Mouse (Mus musculus): ENCODE data around the gene Rin1.

- TF ChIP-seq CTCF (IDR thresholded peaks at IDR 0.05; ENCODE audit: borderline replicate concordance, insufficient read depth, low read depth, low read length) = no peak
- TF ChIP-seq POLR2A (IDR thresholded peaks at IDR 0.05; ENCODE audit: borderline replicate concordance, insufficient read depth, low read length) = no peak
These were observed 10.8 kb upstream of the Rin1 start for GRCm38 (mm10) chr19:5039301-5040114.
